Mouse (Mus musculus): ENCODE data around the gene Ryk. TPM values are rescaled to one million over a fixed set of nuclear protein-coding genes. Genes with fewer than 3 reads are reported as not detected.
"Not testable (repeated sequence)": the region's sequence is repeated elsewhere in the genome, so short reads cannot be mapped to it uniquely, and the experiment has no call there.

Ryk gene
- polyA plus RNA-seq, 1 experiment from 2014 or later, result 17.0 TPM

GRCm38 (mm10) chr9:102912516-102913035 lies 77.9 kb downstream of the Ryk start:
- H3K9ac ChIP-seq (replicated peaks), result no peak overlapping the region
- H3K9me3 ChIP-seq, result no peaks in the 10 kb centered on the region
- no peaks in the 10 kb centered on the region for H3K27me3 ChIP-seq
- peaks cover 33% of the 10 kb centered on the region for H3K36me3 ChIP-seq
- no peak overlapping the region for H3K4me2 ChIP-seq (replicated peaks)
- 95% methylated on average over 10 of the region's 10 CpGs for WGBS
- H3K27ac ChIP-seq (replicated peaks), result no peak overlapping the region
- H3K4me3 ChIP-seq, result no peak overlapping the region
- no peak for ATAC-seq (ENCODE audit: low FRiP score, low read depth)
- H3K4me1 ChIP-seq, result no peaks in the 10 kb centered on the region

DNA sequence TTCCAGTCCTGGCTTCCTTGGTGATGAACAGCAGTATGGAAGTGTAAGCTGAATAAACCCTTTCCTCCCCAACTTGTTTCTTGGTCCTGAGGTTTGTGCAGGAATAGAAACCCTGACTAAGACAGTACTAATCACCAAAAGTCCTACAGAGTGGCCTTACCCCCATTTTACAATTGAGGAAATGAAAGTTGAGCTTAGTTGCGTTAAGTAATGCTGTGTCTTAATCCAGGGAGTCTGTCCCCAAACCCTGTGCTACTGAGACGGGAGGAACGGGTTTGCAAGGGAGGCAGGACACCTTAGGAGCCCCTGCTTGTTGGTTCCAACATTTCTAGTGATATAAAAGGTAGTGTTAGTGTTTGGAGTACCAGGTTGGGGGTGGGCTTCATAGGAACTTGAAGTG lies 78.9 kb downstream of the Ryk start:
- H3K4me3 ChIP-seq; H3K27ac ChIP-seq (replicated peaks); H3K9me3 ChIP-seq; H3K9ac ChIP-seq (replicated peaks); H3K4me1 ChIP-seq; ATAC-seq (ENCODE audit: low FRiP score, low read depth); H3K4me2 ChIP-seq (replicated peaks); H3K27me3 ChIP-seq: not testable (repeated sequence)
- 90% methylated on average over 3 of the region's 3 CpGs for WGBS
- peaks cover 22% of the 10 kb centered on the region for H3K36me3 ChIP-seq

- no peak overlapping the region for H3K4me2 ChIP-seq (replicated peaks)
- no peaks in the 10 kb centered on the region for H3K9me3 ChIP-seq
- no peak overlapping the region for H3K4me3 ChIP-seq
- H3K36me3 ChIP-seq, result peaks cover 16% of the 10 kb centered on the region
- no peak overlapping the region for H3K9ac ChIP-seq (replicated peaks)
- H3K4me1 ChIP-seq, result no peaks in the 10 kb centered on the region
- no peaks in the 10 kb centered on the region for H3K27me3 ChIP-seq
- WGBS, result 94% methylated on average over 1 of the region's 1 CpGs
- ATAC-seq (ENCODE audit: low FRiP score, low read depth), result no peak
- no peak overlapping the region for H3K27ac ChIP-seq (replicated peaks)
Observed at GRCm38 (mm10) chr9:102914583-102914982, 79.9 kb downstream of the Ryk start.

GRCm38 (mm10) chr9:102915292-102915854 lies 80.7 kb downstream of the Ryk start:
- ATAC-seq (ENCODE audit: low FRiP score, low read depth), result no peak
- no peaks in the 10 kb centered on the region for H3K27me3 ChIP-seq
- 93% methylated on average over 3 of the region's 3 CpGs for whole genome bisulfite sequencing

DNA sequence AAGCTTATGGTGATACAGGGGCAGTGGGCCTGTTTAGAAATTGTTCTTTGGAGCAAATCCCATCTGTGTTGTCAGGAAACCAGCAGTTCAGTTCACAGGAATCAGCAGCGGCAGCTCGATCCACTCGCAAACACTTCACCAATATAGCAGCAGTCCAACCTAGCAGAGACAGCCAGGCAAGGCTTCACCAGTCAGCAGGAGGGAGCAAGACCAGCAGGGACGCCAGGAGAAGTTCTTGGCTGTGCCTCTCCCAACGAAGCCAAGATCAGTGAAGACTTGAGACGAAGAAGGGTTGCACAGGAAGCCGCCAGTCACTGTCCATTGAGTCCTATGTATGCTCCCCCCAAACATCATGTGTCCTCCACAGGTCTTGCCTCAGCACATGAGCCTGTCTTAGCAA lies 81.4 kb downstream of the Ryk start:
- no peaks in the 10 kb centered on the region for H3K4me1 ChIP-seq
- H3K36me3 ChIP-seq, result peaks cover 5% of the 10 kb centered on the region; the same call in 1 of the 2 replicates
- ATAC-seq (ENCODE audit: low FRiP score, low read depth), result no peak
- 95% methylated on average over 7 of the region's 7 CpGs for WGBS
- H3K9me3 ChIP-seq, result no peaks in the 10 kb centered on the region
- no peak overlapping the region for H3K27ac ChIP-seq (replicated peaks)
- no peak overlapping the region for H3K9ac ChIP-seq (replicated peaks)
- no peak overlapping the region for H3K4me3 ChIP-seq
- no peaks in the 10 kb centered on the region for H3K27me3 ChIP-seq
- H3K4me2 ChIP-seq (replicated peaks), result no peak overlapping the region

More at GRCm38 (mm10) chr9:102915292-102915854, 80.7 kb downstream of the Ryk start:
- no peak overlapping the region for H3K4me3 ChIP-seq
- H3K36me3 ChIP-seq, result peaks cover 9% of the 10 kb centered on the region; the same call in 1 of the 2 replicates
- H3K9me3 ChIP-seq, result no peaks in the 10 kb centered on the region
- no peaks in the 10 kb centered on the region for H3K4me1 ChIP-seq
- no peak overlapping the region for H3K27ac ChIP-seq (replicated peaks)
- H3K4me2 ChIP-seq (replicated peaks), result no peak overlapping the region
- H3K9ac ChIP-seq (replicated peaks), result no peak overlapping the region

DNA sequence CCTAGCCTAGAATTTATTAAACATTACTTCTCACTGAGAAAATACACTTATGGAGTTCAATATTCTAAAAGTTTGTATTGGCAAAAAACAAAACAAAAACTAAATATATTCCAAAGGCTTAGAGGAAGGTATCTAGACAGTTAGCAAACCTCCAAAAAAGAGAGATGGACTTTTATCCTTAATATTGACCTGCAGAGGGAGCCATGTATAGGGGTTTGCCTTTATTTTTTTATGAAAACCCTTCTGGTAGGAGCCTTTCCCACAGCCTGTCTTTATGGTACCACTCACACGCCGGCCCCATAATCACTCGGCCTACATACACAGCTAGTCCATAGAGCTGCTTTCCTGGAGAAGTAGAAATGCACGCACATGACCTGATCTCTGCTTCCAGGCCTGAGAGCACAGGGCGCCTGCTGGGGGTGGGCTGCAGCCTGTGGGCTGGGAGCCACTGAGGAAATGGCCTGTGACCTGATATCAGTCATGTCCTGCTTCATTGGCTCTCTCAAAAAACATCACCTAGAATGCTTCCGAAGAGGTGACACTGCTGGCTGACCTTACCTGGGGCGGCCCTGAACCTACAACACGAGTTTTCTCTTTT lies 82.9 kb downstream of the Ryk start:
- no peaks in the 10 kb centered on the region for H3K36me3 ChIP-seq
- no peaks in the 10 kb centered on the region for H3K27me3 ChIP-seq
- 83% methylated on average over 8 of the region's 8 CpGs for WGBS
- H3K4me2 ChIP-seq (replicated peaks), result no peak overlapping the region
- ATAC-seq (ENCODE audit: low FRiP score, low read depth), result no peak
- H3K4me1 ChIP-seq, result no peaks in the 10 kb centered on the region
- no peak overlapping the region for H3K4me3 ChIP-seq
- no peak overlapping the region for H3K9ac ChIP-seq (replicated peaks)
- H3K9me3 ChIP-seq, result no peaks in the 10 kb centered on the region
- H3K27ac ChIP-seq (replicated peaks), result no peak overlapping the region

DNA sequence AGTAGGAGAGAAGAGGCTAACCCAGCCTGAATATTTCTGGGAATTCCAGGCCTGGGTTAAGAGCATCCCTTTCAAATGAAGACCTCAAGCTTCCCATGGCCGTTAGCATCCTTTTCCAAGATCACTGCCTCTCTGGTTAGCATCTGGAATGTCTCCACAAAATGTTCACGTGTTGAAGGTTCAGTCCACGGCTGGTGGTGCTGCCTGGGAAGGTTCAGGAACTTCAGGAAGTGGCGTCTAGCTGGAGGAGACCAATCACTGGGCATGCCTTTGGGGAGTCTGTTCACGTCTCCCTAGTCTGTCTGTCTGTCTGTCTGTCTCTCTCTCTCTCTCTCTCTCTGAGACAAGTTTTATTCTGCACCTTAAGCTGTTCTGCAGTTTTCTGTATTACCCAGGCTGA lies 84.8 kb downstream of the Ryk start:
- Histone ChIP-seq H3K9ac (replicated peaks) (no peak overlapping the region), H3K4me3 (no peak overlapping the region), H3K27me3 (no peaks in the 10 kb centered on the region), H3K27ac (replicated peaks) (no peak overlapping the region), H3K9me3 (no peaks in the 10 kb centered on the region), H3K4me2 (replicated peaks) (no peak overlapping the region), H3K36me3 (no peaks in the 10 kb centered on the region), H3K4me1 (no peaks in the 10 kb centered on the region)
- no peak for ATAC-seq (ENCODE audit: low FRiP score, low read depth)
- 80% methylated on average over 5 of the region's 5 CpGs for WGBS

GRCm38 (mm10) chr9:102921791-102922190 lies 87.1 kb downstream of the Ryk start:
- H3K9ac ChIP-seq (replicated peaks), result no peak overlapping the region
- ATAC-seq (ENCODE audit: low FRiP score, low read depth), result no peak
- 95% methylated on average over 13 of the region's 13 CpGs for WGBS
- no peaks in the 10 kb centered on the region for H3K27me3 ChIP-seq
- no peaks in the 10 kb centered on the region for H3K4me1 ChIP-seq
- no peak overlapping the region for H3K4me2 ChIP-seq (replicated peaks)
- no peak overlapping the region for H3K4me3 ChIP-seq
- H3K27ac ChIP-seq (replicated peaks), result no peak overlapping the region
- no peaks in the 10 kb centered on the region for H3K9me3 ChIP-seq
- no peaks in the 10 kb centered on the region for H3K36me3 ChIP-seq

GRCm38 (mm10) chr9:102922866-102923434 lies 88.2 kb downstream of the Ryk start:
- Histone ChIP-seq H3K4me3 (no peak overlapping the region), H3K9ac (replicated peaks) (no peak overlapping the region), H3K27ac (replicated peaks) (no peak overlapping the region), H3K9me3 (no peaks in the 10 kb centered on the region), H3K36me3 (no peaks in the 10 kb centered on the region), H3K4me1 (no peaks in the 10 kb centered on the region), H3K4me2 (replicated peaks) (no peak overlapping the region), H3K27me3 (no peaks in the 10 kb centered on the region)
- WGBS, result 94% methylated on average over 7 of the region's 7 CpGs
- ATAC-seq (ENCODE audit: low FRiP score, low read depth), result no peak

- Histone ChIP-seq H3K4me2 (replicated peaks) (no peak overlapping the region), H3K4me1 (no peaks in the 10 kb centered on the region), H3K36me3 (no peaks in the 10 kb centered on the region), H3K27me3 (no peaks in the 10 kb centered on the region), H3K27ac (replicated peaks) (no peak overlapping the region), H3K4me3 (no peak overlapping the region), H3K9ac (replicated peaks) (no peak overlapping the region), H3K9me3 (no peaks in the 10 kb centered on the region)
- WGBS, result 85% methylated on average over 11 of the region's 11 CpGs
- ATAC-seq (ENCODE audit: low FRiP score, low read depth), result no peak
Observed at GRCm38 (mm10) chr9:102923836-102924235, 89.1 kb downstream of the Ryk start.

DNA sequence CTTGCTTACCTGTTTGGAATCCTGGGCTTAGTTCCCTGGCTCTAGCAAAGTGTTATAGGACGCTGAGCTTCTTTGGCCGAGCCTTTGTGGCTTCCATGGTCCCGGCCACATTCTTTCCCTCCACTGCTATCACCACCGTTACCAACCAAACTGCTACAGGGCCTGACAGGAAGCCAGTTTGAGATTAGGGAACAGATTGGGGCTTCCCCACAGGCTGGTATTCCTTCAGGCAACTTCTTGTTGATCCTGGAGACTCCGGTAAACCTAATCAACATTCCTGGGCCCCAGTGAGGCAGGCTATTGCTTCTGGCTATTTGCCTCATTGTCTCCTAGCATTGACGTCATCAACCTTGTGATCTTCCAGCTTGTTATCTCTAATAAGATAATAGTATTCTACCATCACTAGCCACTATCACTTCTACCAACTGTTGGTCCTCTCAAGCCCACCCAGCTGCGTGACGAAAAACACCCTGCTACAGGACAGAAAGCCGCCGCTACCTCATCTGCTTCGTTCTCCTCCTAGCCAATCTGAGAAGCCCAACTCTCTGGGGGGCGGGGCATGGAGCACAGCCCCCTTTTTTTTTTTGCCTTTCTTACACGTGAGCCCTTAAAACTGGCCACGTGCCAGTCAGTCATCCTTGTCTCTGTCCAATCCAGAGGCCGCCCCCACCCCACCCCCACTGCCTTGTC lies 90.1 kb downstream of the Ryk start:
- H3K9me3 ChIP-seq, result no peaks in the 10 kb centered on the region
- H3K36me3 ChIP-seq, result no peaks in the 10 kb centered on the region
- no peak for ATAC-seq (ENCODE audit: low FRiP score, low read depth)
- H3K9ac ChIP-seq (replicated peaks), result no peak overlapping the region
- H3K4me1 ChIP-seq, result peaks cover 3% of the 10 kb centered on the region; the same call in 1 of the 2 replicates
- no peak overlapping the region for H3K27ac ChIP-seq (replicated peaks)
- 79% methylated on average over 15 of the region's 15 CpGs for WGBS
- no peak overlapping the region for H3K4me2 ChIP-seq (replicated peaks)
- no peaks in the 10 kb centered on the region for H3K27me3 ChIP-seq
- H3K4me3 ChIP-seq, result no peak overlapping the region

GRCm38 (mm10) chr9:102926137-102926536 lies 91.4 kb downstream of the Ryk start:
- ATAC-seq (ENCODE audit: low FRiP score, low read depth), result no peak
- Histone ChIP-seq H3K9me3 (no peaks in the 10 kb centered on the region), H3K9ac (replicated peaks) (no peak overlapping the region), H3K27ac (replicated peaks) (no peak overlapping the region), H3K36me3 (no peaks in the 10 kb centered on the region), H3K4me3 (no peak overlapping the region), H3K27me3 (no peaks in the 10 kb centered on the region), H3K4me2 (replicated peaks) (no peak overlapping the region), H3K4me1 (peaks cover 3% of the 10 kb centered on the region; the same call in 1 of the 2 replicates)
- 84% methylated on average over 3 of the region's 3 CpGs for WGBS

All from midbrain, embryonic 12.5 days (tissue).